Mouse (Mus musculus) yolk sac, embryonic 10.5 days (tissue): ENCODE measurements around the gene Sun2.

ENCODE experiments used
- DNase-seq: peaks from one replicate; pipeline ENCODE4 v3.0.0-alpha.2; 2017; ENCODE audit warnings: low spot score

The Sun2 gene

DNA sequence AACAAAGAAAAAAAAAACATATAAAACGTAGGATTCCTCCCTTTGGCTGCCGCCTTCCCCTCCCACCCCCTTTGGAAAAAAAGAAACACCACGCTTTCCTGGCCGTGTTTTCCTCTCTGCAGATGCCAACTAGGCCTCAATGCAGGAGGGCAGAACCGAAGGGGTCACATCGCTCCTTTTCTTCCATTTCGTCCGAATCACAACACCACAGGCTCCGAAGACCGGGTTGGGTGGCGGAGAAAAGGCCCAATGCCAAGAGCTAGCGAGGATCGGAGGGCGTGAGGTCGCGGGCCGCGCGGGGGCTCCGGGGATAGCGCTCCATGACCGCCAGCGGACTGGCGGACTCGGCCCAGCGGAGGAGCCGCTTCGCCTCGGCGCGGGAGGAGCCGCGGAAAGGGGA is 55.2 kb downstream of the Sun2 start:
- no peak for DNase-seq

- no peak for DNase-seq
Observed at GRCm38 (mm10) chr15:79686046-79686869, 56.1 kb downstream of the Sun2 start.

GRCm38 (mm10) chr15:79685141-79685641 is 57.1 kb downstream of the Sun2 start:
- no peak for DNase-seq

GRCm38 (mm10) chr15:79684616-79685015 is 57.7 kb downstream of the Sun2 start:
- DNase-seq = no peak

DNA sequence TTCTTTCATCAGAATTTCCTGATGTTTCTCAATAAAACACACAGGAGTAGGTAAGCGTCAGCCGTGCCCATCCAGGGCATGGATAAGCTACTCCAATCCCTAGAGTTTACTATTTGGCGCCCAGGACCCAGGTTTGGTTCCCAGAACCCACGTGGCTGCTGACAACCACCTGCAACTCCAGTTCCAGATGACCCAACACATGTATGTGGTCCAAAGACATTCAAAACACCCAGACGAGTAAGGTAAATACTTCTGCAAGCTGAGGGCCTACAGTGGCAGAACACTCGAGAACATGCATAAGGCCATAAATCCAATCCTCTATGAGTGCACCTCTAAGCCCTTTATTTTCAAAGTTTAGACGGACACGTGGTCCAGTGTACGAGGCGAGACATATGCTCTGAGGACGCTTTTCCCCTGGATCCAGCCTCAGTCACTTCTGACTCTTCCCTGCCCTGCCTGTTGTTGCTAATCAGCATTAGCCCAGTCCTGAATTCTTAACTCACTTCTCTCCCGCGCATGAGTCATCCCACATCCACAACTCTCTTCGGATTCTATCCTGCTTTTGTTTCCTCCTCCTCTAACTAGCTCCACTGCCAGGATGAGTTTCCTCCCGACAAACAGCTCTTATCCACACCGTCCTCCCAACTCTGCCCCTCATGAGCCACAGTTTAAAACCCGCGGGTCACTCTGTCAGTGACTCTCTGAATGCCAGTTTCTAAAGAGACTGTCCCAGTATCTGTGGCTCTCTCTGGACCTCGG is 58.5 kb downstream of the Sun2 start:
- DNase-seq = no peak

- no peak for DNase-seq
Observed at GRCm38 (mm10) chr15:79683146-79683545, 59.2 kb downstream of the Sun2 start.

GRCm38 (mm10) chr15:79681973-79682372 is 60.4 kb downstream of the Sun2 start:
- no peak for DNase-seq

DNA sequence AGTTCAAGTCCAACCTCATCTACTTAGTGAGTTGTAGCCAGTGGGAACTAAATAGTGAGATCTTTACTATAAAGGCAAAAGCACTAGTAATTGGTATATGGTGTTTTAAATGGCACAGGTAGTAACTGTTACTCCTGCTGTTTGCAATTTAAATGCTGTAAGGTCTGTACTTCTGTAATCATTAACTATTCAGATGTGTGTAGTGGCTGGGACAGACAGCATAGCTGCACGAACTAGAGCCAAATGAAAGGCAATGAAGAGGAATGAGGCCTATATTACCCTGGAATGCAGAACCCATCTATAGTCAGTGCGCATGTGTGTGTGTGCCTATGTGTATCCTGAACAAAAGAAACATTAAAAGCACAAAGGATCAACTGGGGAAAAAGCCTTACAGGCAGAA is 64.4 kb downstream of the Sun2 start:
- no peak for DNase-seq
